Mouse (Mus musculus): Measurements from ENCODE around the gene Pls3.
A peak's percentile ranks its signal among the peaks of the same experiment; 100 is the strongest.

Gene Pls3

DNA sequence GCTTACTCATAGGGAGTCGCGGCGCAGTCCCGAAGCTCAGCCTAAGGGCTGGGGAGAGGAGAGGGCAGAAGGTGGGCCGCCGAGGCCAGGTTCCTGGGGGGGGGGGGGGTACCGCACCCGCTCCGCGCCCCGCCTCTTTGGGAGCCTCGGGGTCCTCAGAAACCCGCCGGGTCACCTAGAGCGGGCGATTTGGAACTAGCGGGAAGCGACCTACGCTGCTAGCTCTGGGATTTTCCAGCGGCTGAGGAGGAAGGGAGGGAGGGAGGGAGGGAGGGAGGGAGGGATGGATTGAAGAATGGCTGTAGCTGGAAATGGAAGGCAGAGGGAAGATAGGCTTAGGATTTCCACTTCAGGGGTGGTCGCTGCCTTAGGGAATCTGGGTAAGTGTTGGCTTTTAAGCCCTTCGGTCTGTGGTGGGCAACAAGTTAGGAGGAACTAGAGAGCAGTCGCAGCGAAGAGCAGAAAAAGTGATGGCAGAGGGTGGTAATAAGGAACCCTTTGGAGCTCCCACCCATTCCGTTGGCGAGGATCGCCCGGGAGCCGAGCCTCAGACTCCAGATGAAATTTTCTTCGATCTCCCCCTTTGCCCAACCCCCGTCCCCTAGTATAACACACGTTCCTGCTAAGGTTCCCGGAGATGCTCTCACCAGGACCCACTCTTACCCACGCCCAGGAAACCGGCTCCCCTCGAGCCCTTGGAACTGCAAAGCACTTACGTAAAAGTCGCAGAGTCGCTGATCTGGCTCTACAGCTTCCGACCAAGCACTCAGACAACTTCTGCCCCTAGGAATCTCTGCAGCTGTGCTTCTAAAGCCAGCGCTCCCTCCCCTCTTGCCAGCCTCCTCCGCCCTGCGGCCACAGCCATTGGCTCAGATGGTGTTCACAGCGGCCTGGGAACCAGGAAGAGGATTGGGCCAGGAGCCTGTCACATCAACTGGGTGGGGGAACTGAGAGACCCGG, at the start of gene Pls3:
Gene Pls3, minus strand, starts transcription at position 851 of the 960 bp plus-strand sequence.
- peak; percentile 88 for DNase-seq (ENCODE audit: low read depth, low spot score)

DNA sequence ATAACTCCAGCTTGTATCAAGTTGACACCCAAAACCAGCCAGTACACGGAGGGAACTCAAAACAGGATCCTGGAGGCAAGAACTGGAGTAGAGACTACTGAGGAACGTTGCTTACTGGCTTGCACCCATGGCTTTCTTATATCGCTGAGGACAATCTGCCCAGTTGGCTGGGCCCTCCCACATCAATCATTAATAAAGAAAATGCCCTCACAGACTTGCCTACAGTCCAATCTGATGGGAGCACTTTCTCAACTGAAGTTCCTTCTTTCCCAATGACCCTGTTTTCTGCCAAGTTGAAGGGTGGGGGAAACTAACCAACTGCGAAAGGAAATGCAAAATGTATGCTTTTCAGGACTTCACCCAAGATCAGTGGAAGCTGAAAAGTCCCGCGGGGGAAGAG, 20.7 kb upstream of the Pls3 start:
- DNase-seq (ENCODE audit: low read depth, low spot score), result no peak

DNA sequence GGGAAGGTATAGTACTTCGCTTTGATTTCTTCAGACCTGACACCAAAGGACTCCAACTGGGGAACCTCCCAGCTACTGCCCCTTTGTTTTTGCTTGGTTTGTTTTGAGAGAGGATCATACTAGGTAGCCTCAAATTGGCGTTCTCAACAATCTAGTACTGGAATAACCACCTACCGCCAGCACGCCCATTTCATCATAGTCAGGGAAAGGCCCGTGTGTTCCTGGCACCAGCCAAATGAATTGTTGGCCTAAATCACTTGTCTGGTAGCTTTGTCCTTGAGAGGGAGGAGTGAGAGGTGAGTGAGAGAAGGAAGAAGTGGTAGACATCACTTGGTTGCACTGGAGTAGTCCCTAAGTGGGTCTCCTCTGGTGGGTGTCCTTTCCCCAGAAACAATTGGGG, 584 bp upstream of the Pls3 start:
- DNase-seq (ENCODE audit: low read depth, low spot score), result no peak

DNA sequence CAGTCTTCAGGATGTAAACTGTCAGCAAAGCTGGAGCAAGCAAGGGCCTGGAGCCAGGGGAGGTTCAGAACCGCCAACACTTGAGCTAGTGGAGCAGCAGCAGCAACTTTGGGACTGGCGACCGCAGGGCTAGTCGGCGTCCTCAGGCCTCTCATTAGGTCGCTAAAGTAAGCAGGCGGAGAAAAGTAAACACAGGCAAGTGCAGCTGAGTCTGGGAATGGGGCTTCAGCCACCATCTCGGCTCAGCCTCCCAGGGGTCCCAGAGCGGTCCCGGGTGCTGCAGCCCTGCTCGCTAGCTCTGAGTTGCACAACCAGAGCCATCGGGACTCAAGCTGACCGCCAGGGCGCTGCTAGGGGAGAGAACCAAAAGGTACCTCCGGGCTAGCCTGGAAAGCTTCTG, 1.2 kb downstream of the Pls3 start:
- DNase-seq (ENCODE audit: low read depth, low spot score), result peak; percentile 31

DNA sequence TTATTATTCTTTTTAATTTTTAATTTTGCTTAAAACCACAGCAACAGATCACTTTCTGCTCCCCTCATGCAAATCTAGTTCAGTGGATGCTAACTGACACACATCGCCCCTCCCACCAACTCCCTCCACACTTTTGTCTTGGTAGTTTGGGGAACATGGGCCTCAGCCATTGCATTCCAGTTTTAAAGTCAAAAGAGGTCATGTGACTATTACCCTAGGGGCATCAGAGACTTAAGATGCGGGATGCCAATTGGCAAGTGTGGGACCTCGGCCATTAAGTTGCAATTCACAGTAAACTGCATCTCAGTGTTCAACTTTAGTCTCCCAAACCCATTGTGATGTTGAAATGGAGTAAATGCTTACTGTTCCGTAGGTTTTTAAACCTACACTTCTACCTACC, 1.7 kb downstream of the Pls3 start:
- DNase-seq (ENCODE audit: low read depth, low spot score), result no peak

DNA sequence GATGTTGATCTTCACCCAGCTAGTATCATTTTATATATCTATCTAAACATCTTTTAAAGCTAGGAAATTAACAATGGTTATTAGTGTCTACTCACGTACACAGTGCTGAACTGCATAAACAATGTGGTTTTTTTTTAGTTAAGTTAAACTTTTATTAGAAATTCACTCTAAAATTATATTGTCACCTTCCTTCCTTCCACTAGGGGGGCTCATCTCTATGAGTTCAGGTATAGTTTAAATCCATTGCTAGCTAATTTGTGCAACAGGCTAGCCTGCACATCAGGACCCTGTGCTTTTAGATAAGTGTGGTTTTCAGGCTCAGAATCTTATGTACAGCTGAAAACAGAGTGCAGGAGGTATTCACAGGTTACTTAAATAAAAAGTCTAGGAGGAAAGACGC, 3.1 kb downstream of the Pls3 start:
- no peak for DNase-seq (ENCODE audit: low read depth, low spot score)

DNA sequence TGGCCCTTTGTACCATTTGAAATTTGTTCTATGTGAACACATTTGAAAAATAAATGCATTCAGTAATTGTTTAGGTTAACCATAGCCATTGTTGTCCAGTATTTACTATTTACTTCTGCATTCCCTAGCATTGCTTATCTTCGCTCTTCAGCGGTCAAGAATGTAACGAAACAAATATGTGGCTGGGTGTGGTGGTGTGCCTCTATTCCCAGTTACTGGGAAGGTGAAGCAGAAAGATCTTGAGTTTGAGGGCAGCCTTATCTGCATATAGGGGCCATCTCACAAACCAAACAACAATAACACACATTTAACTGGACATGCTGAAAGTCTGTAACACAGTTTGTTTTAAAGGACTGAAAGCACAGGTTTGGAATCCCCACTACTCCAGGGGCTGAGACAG, 13.3 kb downstream of the Pls3 start:
- DNase-seq (ENCODE audit: low read depth, low spot score), result no peak

DNA sequence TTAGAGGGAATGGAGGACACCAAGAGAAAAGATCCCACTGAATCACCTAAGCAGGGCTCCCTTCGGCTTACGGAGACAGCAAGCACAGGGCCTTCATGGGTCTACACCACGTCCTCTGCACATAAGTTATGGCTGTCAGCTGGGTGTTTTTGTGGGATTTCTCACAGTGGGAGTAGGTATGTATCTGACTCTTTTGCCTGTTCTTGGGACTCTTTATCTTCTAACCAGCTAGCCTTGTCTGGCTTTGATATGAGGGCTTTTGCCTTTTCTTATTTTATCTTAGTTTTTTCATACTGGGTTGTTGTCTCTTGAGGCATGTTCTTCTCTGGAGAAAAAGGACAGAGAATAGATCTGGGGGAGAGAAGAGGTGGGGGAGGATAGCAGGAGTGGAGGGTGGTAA, 20.7 kb downstream of the Pls3 start:
- DNase-seq (ENCODE audit: low read depth, low spot score), result no peak

DNA sequence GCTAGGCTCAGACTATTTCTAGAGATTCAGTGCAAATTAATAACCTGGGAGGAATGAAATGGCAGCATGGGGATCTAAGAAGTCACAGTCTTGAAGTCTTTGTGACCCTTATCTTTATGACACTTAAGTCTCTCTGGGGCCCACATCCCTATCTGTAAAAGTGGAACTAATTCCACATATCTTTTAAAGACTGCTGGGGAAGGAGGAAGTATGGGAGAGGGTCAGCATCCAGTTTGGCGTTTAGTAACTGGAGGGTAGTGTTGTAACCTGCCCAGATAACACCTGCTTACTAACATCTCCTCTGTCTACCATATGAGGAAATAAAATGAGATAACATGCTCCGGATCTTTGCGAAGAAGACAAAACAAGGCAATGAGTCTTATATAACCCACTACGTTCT, 30.7 kb downstream of the Pls3 start:
- DNase-seq (ENCODE audit: low read depth, low spot score), result no peak

DNA sequence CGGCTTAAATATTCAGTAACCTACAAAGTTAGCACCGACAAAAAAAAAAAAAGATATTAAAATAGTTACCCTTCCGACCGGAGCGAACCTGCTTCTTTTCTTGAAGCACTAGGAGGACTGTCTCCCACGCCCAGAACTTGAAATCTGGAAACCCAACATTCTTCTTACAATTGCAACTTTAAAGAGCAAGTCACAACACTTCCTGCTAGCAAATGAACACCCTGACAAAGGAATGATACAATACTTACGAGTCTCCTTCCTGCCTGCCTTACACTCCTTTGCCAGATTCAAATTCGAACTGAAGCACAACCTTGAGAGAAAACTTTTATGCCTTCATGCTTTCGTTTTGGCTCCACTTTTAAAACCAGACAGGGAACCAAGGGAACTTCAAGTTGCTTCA, 32.1 kb downstream of the Pls3 start:
- DNase-seq (ENCODE audit: low read depth, low spot score), result no peak

DNA sequence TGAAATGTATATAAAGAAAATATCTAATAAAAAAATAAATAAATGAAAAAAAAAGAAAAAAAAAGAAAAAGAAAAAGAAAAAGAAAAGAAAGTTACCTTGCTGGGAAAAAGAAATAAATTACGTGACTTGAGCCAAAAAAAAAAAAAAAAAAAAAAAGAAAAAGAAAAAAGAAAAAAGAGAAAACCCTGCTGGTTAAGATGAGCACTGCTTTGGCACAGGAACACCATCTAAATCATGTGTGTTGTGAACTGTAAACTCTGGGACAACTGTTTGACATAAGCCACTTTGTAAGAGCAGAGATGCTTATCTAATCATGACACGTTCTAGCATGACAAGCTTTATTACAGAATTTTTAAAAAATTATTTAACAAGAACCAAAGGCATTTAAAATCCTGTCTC, 32.9 kb downstream of the Pls3 start:
- no peak for DNase-seq (ENCODE audit: low read depth, low spot score)

DNA sequence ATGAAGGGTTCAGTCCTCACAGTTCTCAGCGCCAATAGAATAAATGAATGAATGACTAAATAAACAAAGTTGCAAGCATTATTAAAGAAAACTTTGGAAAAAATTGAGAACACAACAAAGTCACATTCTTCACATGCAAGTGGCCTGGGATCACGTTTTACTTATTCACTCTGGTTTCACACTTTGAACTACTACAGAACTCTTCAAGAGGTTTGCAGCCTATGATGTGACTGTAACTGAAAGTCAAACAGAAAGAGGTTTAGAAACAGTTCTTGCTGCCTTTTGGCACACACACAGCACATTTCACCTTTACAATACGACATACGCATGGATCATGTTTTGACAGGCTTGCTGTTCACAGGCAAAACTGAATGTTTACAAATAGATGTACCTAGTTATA, 34.7 kb downstream of the Pls3 start:
- no peak for DNase-seq (ENCODE audit: low read depth, low spot score)

DNA sequence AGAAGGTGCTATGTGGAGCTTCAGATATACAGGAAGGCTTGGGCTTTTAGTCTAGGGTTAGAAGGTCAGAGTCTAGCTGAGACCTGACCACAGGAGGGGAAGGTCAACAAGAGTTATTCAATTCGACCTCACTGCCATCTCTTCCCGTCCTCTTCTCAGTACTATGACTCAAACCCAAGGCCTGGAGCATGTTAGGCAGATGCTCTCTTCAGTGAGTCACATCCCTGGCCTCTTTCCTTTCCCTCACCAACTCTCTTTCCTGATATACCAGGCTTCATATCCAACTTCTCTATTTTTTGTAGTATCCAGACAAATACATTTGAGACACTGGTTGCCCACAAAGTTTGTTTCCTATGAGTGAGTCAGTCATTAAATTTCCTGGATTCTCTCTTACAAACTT, 40.1 kb downstream of the Pls3 start:
- DNase-seq (ENCODE audit: low read depth, low spot score), result no peak

DNA sequence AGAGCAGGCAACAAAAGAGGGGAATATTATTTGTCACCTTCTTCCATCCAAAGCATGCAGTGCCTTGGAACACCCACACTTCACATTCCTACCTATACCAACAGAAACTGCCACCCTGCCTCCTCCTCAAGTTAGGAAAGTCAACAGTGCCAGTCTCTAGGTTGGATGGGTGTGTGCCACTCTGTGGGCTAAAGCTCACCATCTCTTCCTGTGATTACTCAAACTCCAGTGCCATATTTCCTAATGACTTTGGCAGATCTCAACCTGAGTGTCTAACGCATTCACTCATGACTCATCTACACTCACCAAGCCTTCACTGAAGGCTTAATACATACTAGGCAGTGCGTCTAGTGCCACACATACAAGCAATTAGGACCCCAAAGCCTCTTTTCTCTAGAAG, 40.7 kb downstream of the Pls3 start:
- DNase-seq (ENCODE audit: low read depth, low spot score), result no peak

DNA sequence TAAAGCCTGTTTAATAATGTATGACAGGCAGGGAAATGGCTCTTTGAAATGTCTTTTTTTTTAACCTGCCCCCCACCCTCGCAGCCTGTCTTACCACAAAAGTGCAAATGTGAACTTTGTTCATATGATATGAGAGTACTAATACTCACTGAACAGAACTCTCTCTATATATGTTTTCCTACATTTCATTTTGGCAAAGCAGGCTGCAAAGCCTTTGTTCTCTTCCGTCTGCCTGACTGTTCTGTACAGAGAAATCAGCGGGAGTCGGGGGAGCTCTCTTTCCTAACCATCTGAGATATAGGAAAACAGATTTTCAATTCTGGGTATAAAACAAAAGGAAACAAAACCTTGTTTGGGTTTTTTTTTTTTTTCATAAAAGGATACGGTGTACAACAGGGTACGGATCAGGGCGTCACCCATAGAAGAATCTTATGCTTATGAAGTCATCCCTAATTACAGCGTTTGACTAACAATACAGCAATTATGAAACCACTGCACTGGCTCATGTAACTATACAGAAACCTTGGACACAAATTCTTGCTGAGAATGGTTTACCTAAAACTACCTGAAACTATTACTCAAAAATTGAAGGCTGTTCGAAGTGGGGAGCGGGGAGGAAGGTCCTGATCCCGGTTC, 41.9 kb downstream of the Pls3 start:
- no peak for DNase-seq (ENCODE audit: low read depth, low spot score)

DNA sequence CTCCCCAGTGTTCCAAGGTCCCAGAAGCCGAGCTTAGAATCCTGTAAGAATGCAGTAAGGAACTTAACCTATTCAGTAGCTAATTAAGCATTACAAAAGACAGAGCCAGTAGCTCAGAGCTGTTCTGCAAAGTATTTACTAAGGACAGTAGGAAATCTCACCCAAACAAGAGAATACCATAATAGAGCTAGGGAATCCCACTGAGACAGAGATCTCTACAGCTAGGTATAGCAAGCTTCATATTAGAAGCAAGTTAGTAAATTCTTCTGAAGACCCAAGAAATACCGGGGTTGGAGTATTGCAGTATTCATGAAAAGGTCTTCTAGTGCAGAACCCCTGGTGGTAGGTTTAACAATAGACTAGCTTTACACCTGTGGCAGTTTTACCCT, 45.1 kb downstream of the Pls3 start:
- no peak for DNase-seq (ENCODE audit: low read depth, low spot score)

DNA sequence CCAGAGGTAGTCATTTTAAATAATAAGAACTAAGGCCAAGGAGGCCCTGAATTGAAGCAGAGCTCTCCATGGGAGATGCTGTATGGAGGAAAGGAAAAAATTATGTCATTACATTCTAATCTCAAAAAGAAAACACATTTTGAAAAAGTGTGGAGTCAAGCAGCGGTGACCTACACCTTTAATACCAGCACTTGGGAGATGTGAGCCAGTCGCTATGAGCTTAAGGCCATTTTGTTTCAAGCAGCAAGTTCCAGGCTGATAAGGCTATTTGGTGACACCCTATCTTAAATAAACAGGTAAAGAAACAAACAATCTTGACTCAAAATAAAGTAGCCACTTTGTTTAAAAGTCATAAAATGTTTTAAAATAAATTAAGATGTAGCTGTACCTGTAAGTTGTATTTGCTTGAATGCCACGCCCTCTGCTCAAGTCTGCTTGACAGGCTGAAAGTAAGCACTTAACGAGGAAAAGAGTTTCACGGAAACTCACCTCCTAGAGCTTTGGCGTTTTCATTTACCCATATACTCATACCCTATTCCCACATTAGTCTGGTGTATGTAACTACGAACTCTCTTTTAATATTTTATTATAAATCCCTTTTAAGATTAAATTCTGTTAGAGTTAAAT, 45.6 kb downstream of the Pls3 start:
- no peak for DNase-seq (ENCODE audit: low read depth, low spot score)

DNA sequence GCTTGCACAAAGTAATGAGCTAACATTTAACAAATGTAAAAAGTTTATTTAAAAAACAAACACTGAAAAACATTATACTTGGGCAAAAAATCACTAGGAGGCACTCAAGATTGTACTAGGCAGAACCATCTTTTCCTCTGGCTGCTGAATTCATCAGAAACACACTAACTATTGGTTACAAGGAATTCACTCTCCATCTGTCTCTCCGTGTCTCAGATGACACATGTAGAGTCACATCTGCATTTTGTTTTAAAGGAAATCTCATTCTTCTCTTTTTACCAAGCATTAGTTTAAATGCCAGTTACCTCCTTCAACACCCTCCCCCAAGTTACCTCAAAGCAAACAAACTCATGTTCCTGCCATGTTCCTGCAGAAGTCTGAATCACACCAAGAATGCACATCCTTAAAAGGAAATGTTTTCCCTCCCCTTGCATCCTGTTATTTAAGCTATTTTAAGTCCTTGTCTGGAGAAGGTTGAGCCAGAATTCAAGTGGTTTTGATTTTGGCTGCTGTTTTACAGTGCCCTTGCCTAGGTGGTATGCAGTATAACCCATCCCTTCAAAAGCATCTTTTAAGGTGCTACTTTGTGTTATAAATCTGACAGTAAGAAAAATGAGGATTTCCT, 56.2 kb downstream of the Pls3 start:
- peak; percentile 4 for DNase-seq (ENCODE audit: low read depth, low spot score)

DNA sequence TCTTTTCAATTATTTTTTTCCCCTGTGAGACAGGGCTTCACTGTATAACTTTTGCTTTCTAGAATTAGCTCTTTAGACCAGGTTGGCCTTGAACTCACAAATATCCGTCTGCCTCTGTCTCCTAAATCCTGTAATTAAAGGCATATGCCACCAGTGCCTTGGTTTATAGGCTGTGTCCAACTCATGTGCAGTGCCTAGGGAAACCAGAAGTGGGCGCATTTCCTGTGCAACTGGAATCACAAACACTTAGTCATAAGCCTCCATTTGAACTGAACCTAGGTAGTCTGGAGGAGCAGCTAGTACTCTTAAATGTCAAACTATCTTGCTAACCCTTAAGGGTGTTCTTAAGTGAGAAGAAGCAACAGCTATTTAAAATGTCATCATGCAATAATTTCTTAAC, 60.0 kb downstream of the Pls3 start:
- DNase-seq (ENCODE audit: low read depth, low spot score), result no peak

DNA sequence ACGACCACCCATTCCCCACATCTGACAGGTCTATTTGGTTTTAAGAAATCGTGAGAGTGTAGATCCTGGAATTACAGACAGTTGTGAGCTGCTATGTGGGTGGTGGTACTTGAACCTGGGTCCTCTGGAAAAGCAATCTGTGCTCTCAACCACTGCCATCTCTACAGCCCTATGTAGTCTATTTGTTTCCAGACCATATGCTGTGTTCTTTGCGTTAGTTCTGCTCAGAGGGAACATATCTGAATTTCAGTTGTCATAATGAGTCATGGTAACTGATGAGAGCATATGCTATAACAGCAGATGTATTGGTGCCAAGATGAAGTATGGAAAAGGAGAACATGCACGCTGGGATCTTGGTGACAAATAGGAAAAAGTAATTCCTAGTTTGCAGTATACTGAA, 60.9 kb downstream of the Pls3 start:
- no peak for DNase-seq (ENCODE audit: low read depth, low spot score)

DNA sequence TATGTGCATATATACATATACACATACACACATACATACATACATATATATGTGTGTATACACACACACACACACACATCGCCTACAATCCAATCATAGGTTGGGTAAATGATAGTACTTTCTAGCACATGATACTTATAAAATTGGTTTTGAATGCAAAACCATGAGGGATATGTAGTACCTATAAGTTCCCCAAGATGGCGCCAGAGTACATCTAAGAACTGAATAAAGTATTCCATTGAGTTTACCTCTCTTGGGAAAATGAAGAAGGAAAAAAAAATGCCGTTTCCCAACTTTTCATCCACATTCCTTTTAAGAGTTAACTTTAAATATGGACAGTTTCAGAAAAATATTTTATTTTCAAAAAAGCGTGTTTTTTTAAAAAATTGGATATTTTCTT, 78.4 kb downstream of the Pls3 start:
- DNase-seq (ENCODE audit: low read depth, low spot score), result peak; percentile 53

DNA sequence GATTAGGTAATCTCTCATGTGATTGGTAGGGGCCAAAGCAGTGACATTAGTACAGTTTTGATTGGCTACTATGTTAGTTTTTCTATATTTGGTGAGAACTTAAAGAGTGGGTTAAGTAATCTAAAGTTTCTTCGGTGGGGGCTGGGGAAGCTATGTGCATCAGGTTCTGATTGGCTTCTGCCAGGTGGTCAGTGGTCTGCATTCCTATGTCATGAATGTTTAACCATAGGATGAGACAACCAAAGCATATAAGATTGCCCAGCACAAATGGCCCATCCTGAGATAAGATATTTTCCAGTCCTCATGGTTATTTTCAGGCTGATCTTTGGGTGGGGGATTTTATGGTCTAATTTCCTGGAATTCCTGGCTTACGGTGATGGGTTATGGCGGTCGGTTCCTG, 95.2 kb downstream of the Pls3 start:
- no peak for DNase-seq (ENCODE audit: low read depth, low spot score)

All from forelimb bud, embryonic 11.5 days (tissue).